Mouse (Mus musculus): ENCODE results near the gene Cabp4.

- no peak for TF ChIP-seq CTCF (IDR thresholded peaks at IDR 0.05; ENCODE audit: extremely low read depth, insufficient read depth, low read length)
- TF ChIP-seq POLR2A (IDR thresholded peaks at IDR 0.05; ENCODE audit: extremely low read depth, insufficient read depth, low read length), result no peak
Observed at GRCm38 (mm10) chr19:4099837-4100717, 43.8 kb downstream of the Cabp4 start, which contains the start of gene Pitpnm1.

Measured in cortical plate, adult 2 months (tissue).